Mouse (Mus musculus): ENCODE data around the gene Vmn2r4. TPM values are rescaled to one million over a fixed set of nuclear protein-coding genes. Genes with fewer than 3 reads are reported as not detected.
"Not testable (repeated sequence)": the region's sequence is repeated elsewhere in the genome, so short reads cannot be mapped to it uniquely, and the experiment has no call there.

The Vmn2r4 gene
- polyA plus RNA-seq (2015; fragmentation: Nextera tagmentation; extraction: Ambion mirVana), result not detected in 2 replicates

DNA sequence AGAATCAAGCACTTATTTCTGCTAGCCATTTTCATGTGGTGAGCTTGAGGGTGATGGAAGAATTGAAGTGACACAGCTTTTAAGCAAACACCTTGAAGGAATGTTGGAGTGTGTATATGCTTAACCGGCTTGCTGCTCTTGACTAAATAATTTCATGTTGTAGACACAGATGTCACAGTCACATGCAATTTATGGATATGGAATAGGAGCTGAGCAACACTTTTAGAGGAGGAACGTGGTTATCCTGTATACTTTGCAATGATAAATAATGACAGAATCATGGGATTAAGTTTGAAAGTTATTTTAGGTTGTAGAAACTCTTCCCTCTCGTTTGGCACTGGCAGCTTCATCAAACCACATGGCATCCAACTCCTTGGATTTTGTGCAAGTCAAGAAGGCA lies at the start of gene Vmn2r4:
TSS of gene Vmn2r4 (minus strand) at position 101 of the 400 bp plus-strand sequence.
- not testable (repeated sequence) for H3K36me3 ChIP-seq; H3K27ac ChIP-seq; H3K4me2 ChIP-seq; H3K27me3 ChIP-seq; ATAC-seq (ENCODE audit: insufficient number of reproducible peaks, low FRiP score, low TSS enrichment, low read depth); H3K9me3 ChIP-seq; H3K9ac ChIP-seq; H3K4me1 ChIP-seq; H3K4me3 ChIP-seq
- 71% methylated on average over 3 of the region's 3 CpGs for WGBS

DNA sequence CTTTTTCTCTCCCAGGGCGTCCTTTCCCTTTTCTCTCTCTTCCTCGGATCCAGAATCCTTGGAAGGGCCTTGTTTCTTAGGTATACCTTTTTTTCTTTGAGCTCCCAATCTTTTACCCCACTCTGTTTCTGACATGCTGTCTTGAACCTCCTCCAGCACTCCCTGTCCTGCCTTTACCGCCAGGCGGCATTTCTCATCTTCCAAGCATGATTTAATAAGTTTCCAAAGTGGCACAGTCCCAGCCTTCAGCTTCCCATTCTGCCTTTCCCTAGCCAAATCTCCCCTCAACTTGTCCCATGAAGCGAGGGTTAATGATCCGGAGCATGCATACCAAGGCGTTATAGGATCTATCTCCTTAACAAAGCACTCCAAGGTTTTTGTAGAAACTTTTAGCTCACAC lies 19.1 kb upstream of the Vmn2r4 start:
- 83% methylated on average over 7 of the region's 7 CpGs for WGBS
- H3K36me3 ChIP-seq; H3K4me2 ChIP-seq; H3K27ac ChIP-seq; H3K9me3 ChIP-seq; ATAC-seq (ENCODE audit: insufficient number of reproducible peaks, low FRiP score, low TSS enrichment, low read depth); H3K4me3 ChIP-seq; H3K9ac ChIP-seq; H3K27me3 ChIP-seq; H3K4me1 ChIP-seq: not testable (repeated sequence)

DNA sequence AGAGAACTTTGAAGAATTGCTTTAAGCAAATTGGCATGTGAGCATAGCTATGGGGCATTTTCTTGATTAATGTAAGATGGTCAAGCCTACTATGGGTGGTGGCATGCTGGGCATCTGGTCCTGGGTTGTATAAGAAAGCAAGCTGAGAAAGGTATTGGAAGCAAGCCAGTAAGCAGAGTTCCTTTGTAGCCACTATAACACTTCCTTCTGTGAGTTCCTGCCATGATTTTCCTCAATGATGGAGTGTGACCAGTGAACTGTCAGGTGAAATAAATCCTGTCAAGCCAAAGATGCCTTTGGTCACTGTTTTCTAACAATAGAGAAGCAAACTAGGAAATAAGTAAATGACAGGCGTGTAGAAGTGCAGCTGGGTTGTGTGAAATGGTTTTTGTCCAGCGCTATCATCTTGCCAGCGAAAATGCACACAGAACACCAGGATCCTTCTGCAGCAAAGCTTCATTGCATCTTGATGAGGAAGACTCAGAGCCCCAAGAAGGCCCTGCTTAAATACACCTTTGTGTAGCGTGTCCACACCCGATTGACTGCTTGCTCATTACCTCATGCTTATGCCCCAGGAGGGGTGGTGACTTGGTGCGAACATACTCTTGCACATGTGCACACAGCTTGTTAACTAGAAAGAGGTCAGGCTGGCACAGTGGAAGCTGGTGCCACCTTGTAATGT lies 13.1 kb upstream of the Vmn2r4 start:
- not testable (repeated sequence) for H3K4me1 ChIP-seq; H3K9me3 ChIP-seq; H3K27ac ChIP-seq; H3K4me3 ChIP-seq; H3K9ac ChIP-seq; H3K4me2 ChIP-seq; ATAC-seq (ENCODE audit: insufficient number of reproducible peaks, low FRiP score, low TSS enrichment, low read depth); H3K36me3 ChIP-seq; H3K27me3 ChIP-seq
- WGBS, result 85% methylated on average over 6 of the region's 6 CpGs

DNA sequence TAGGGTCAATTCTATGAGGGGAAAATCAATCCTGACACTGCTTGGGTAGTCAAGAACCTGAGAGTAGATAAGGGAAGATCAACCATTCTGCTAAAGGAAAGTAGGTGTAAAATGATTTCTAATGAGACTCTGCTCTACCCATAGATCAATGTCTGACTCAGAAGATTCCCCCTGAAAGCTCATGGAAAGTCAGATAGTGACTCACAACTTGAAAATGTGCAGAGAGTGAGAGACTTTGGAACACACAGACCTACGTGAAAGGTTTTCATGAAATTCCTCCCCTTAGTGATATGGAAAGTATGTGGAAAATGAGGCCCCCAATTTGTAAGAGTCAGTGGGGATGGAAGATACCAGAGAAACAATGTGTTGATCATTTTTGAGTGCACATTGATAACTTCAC lies 7.0 kb upstream of the Vmn2r4 start:
- not testable (repeated sequence) for H3K4me2 ChIP-seq; H3K27ac ChIP-seq; ATAC-seq (ENCODE audit: insufficient number of reproducible peaks, low FRiP score, low TSS enrichment, low read depth); H3K36me3 ChIP-seq; H3K9me3 ChIP-seq; H3K27me3 ChIP-seq; H3K4me3 ChIP-seq; H3K4me1 ChIP-seq; H3K9ac ChIP-seq
- 68% methylated on average over 1 of the region's 1 CpGs for WGBS

DNA sequence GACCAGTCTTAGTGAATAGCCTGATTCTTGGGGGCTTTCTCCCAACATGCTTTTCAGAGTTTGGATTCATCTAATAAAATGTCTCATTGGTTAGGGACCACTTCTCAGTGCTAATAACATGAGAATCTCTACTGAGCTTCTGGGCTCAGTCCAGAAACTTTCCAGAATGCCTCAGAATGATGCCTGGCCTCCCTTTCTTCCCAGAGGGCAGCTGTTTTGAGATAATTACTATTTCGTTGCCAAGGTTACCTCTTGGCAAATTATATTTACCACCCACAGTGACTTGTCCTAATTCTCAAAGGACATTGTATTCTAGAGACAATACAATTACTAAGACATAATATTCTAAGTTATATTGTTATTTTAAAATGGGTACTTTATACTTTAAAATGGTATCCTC lies 2.3 kb upstream of the Vmn2r4 start:
- H3K9me3 ChIP-seq; H3K4me2 ChIP-seq; H3K9ac ChIP-seq; H3K4me1 ChIP-seq; H3K4me3 ChIP-seq; H3K27me3 ChIP-seq; H3K36me3 ChIP-seq; H3K27ac ChIP-seq; ATAC-seq (ENCODE audit: insufficient number of reproducible peaks, low FRiP score, low TSS enrichment, low read depth): not testable (repeated sequence)
- 67% methylated on average over 1 of the region's 1 CpGs for WGBS

DNA sequence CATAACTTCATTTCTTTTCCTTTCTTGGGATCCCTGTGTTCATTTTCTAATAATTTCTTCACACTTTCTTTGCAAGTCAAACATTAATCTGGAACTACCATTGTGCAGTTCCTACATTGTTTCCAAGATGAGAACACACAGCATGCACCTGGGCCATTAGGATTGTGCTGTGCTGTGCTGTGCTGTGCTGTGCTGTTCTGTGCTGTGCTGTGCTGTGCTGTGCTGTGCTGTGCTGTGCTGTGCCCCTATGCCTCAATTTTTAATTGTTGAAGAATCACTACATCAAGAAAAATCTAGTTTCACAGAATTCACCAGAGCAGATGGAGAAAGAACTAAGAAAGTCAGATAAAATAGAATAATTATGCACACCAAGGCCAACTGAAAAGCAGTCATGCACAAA lies 915 bp downstream of the Vmn2r4 start:
- not testable (repeated sequence) for H3K27me3 ChIP-seq; H3K9me3 ChIP-seq; ATAC-seq (ENCODE audit: insufficient number of reproducible peaks, low FRiP score, low TSS enrichment, low read depth); H3K36me3 ChIP-seq; H3K4me1 ChIP-seq; H3K9ac ChIP-seq; H3K4me2 ChIP-seq; H3K27ac ChIP-seq; H3K4me3 ChIP-seq

DNA sequence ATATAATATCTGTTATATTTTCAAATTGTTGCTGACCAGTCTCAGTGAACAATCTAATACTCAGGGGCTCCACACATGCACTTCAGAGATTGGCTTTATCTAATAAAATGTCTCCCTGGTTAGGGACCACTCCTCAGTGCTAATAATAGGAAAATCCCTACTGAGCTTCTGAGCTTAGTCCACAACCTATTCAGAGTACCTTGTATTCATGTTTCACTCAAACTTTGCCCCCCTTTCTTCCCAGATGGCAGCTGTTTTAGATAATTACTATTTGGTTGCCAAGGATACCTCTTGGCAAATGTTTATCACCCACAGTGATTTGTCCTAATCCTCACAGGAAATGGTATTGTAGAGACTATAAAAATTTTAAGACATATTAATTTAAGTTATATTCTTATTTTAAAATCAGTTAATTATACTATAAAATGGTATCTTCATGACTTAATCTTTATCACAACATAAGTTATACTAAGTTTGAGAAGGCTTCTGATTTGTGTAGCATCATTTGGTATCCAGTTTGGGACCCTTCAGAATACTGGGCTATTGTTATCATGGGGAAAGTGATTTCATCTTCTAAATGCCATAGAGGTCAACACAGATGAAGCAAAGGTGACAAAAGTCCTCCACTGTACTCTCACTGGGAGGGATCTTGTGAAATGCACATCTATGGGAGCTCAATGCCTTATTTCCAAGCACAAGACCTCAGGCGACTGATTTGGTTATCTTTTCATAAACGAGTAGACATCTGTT lies 55.7 kb downstream of the Vmn2r4 start:
- Histone ChIP-seq H3K9ac (no peak overlapping the region), H3K4me1 (no peaks in the 10 kb centered on the region), H3K27me3 (no peaks in the 10 kb centered on the region), H3K36me3 (no peaks in the 10 kb centered on the region), H3K9me3 (no peaks in the 10 kb centered on the region), H3K27ac (no peak overlapping the region), H3K4me2 (no peak overlapping the region), H3K4me3 (no peak overlapping the region)
- 74% methylated on average over 2 of the region's 2 CpGs for WGBS
- no peak for ATAC-seq (ENCODE audit: insufficient number of reproducible peaks, low FRiP score, low TSS enrichment, low read depth)

Other genes starting within 250 kb of the Vmn2r4 start
- gene Vmn2r3, start 125.7 kb downstream of the Vmn2r4 start, polyA plus RNA-seq (2015; fragmentation: Nextera tagmentation; extraction: Ambion mirVana), result not detected in 2 replicates
- gene Vmn2r5, start 94.5 kb upstream of the Vmn2r4 start, polyA plus RNA-seq (2015; fragmentation: Nextera tagmentation; extraction: Ambion mirVana), result 0.05 TPM in 1 of 2 replicates, not detected in the other
- gene Vmn2r6, start 150.5 kb upstream of the Vmn2r4 start, polyA plus RNA-seq (2015; fragmentation: Nextera tagmentation; extraction: Ambion mirVana), result not detected in 2 replicates

Data from limb, embryonic 15.5 days (tissue).